Mouse (Mus musculus) c-Kit-positive CD71-positive TER-119-negative erythroid progenitor cells, embryonic 14.5 days (primary cell): ENCODE measurements at regions not wholly inside any gene's neighbourhood (a gene's known extent, or its start where the extent isn't known, plus 50 kb on each side); places are given as distances from the start of the nearest gene placed in this dataset.

Experiments used
- DNase-seq: peaks from one replicate; pipeline ENCODE4 v3.0.0-alpha.2; 2013; ENCODE audit warnings: low read depth

DNA sequence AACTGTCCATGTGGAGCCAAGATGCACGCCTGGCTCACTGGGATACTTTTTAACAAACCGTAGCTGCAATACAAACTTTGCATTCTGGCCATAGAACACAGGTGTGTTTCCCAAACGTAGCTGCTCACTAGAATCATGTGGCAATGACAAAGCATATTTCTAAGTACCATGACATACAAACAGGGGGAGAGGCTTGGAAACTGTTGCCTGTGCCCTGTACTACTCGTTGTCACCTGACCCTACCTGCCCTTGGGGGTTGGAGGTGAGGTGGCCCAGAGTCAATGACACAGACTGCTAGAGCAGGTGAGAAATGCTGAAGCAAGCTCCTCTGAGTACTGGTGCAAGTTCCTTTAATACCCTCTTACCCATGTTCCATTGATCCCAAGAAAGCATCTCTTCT, 64.3 kb upstream of the Map4k3 start:
- no peak for DNase-seq

- DNase-seq: no peak
These were observed 61.4 kb upstream of the Map4k3 start for GRCm38 (mm10) chr17:80789706-80790105.

GRCm38 (mm10) chr17:80789000-80789399, 60.7 kb upstream of the Map4k3 start:
- no peak for DNase-seq

GRCm38 (mm10) chr17:80786858-80787257, 58.6 kb upstream of the Map4k3 start:
- DNase-seq: no peak

DNA sequence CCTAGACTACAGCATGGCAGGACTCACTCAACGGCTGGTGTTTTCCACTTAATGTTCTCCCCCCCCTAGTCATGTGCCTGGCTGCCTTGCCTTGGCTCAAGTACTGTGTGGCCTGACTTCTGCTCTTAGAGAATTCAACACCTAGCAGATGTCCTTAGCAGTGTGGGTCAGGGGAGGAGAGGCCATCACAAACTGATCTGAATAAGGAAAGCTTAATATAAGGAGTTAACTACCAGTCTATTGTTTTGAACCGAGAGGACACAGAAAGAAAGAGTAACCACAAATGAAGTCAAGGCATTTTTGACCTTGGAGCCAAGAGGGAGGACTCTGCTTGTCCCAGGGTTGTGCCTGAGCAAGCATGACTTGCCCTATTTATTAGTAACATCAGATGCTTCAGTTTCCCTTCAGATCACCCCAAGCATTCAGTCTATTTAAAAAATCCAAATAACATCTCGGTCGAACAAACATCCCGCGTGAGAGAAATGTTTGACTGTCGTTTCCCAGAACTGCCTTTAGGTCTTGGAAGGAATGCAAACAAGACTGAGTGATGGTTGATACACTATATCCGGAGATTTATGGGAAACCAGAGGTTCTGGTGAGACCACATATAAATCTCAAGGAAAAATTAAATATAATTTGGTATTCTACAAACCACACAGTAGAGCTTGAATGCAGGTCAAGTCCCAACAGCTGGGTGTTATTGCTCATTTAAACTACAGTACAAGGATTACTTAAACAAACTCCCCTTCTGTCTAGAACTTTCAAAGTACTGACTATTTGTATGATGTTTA, 58.0 kb upstream of the Map4k3 start:
- DNase-seq: no peak

- DNase-seq: no peak
These were observed 57.2 kb upstream of the Map4k3 start for GRCm38 (mm10) chr17:80785476-80785875.

DNA sequence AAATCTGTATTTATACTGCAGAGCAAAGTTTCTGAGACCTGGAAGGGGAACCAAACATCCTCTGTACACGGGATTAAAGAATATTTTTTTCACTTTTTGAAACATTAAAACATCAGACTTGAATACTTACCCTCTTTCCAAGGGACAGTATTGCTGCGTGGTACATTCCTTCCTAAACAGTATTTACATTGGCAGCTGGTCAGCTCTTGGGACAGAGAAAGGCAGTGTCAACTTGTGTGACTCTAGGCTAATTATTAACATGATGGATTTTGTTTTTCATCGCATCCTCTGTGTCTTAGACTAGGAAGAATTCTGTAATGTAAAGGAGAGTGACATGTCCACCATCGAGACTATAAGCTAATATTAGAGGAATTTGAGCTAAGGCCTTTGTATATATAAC, 56.8 kb upstream of the Map4k3 start:
- DNase-seq: no peak

GRCm38 (mm10) chr17:80782233-80782632, 53.9 kb upstream of the Map4k3 start:
- no peak for DNase-seq

DNA sequence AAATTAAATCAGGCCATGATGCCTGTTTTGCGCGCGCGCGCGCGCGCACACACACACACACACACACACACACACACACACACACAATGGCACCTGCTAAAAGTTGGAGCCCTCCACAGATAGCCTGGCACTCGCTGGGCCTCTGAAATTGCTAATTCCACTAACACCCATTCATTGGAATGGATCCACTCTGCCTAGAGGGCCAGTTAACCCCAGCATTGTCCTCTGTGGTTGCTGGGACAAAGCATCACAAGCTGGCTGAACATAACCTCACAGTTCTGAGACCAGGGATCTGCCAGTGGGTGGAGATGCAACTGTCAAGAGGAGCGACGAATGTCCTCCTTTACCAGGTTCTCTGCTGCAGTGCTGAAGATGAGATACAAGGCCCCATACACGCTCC, 53.3 kb upstream of the Map4k3 start:
- DNase-seq: no peak

DNA sequence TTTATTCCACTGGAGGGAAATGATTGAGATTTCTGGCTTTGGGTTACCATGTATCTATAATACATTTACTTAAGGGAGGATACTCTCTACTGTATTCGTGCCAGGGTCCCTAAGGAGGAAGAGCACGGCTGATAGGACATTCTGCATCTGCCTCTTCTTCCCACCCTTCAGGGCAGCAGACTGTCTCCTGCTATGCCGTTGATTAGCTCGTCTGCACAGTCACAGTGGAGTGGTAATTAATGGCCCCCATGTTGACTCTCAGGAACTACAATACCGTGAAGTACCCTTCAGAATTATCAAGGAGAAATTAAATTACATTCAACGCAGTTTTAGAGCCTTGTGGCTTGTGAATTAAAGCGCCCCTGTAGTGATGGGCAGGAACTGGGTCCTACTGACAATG, 52.0 kb upstream of the Map4k3 start:
- DNase-seq: no peak

DNA sequence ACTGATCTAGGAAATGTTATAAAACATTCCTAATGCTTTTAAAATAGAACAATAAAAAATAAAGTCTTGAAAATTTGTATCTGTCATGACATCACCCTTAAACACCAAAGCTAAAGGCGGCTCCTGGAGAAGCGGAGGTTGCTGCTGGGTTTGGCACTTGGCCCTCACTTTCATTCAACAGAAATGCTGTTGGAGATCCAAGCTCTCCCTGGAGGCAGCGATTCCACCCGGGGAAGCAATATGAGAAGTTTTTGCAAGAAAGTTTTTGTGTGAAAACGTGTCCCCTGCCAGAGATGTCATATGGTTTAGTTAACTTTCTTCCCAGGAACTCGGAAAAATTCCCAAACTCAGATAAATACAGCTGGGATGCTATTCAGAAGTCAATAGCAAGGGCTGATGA, 51.5 kb upstream of the Map4k3 start:
- DNase-seq: no peak
